Mouse (Mus musculus) liver, embryonic 13.5 days (tissue): ENCODE data around the gene Bend3. TPM values are rescaled to one million over a fixed set of nuclear protein-coding genes. Genes with fewer than 3 reads are reported as not detected.
"Not testable (repeated sequence)": the region's sequence is repeated elsewhere in the genome, so short reads cannot be mapped to it uniquely, and the experiment has no call there.

Source experiments
- ATAC-seq: fragments of 200-750 bp; cut with Nextera tagmentation; 2 replicates; pipeline ENCODE4 v1.8.0; 2017; ENCODE audit warnings: low read depth, mild to moderate bottlenecking, moderate number of reproducible peaks, moderate library complexity
- DNase-seq: peaks from one replicate; pipeline ENCODE4 v3.0.0; 2022
- H3K27ac ChIP-seq: fragments of 300-500 bp; sonication (generic); 2 replicates; pipeline ENCODE4 v1.5.1; 2015; ENCODE audit warnings: moderate library complexity, mild to moderate bottlenecking, inconsistent platforms
- H3K27me3 ChIP-seq: fragments of 300-500 bp; sonication (generic); 2 replicates; pipeline ENCODE4 v1.6.1; 2015; ENCODE audit warnings: mild to moderate bottlenecking, inconsistent platforms
- H3K36me3 ChIP-seq: fragments of 300-500 bp; sonication (generic); 2 replicates; pipeline ENCODE4 v1.6.1; 2015; ENCODE audit warnings: mild to moderate bottlenecking, inconsistent platforms
- H3K4me1 ChIP-seq: fragments of 300-500 bp; sonication (generic); replicated peaks from 2 replicates; pipeline ENCODE4 v1.6.1; 2015; ENCODE audit warnings: inconsistent platforms
- H3K4me2 ChIP-seq: fragments of 300-500 bp; sonication (generic); 2 replicates; pipeline ENCODE4 v1.6.1; 2015; ENCODE audit warnings: inconsistent platforms, mild to moderate bottlenecking, moderate library complexity
- H3K4me3 ChIP-seq: fragments of 300-500 bp; sonication (generic); replicated peaks from 2 replicates; pipeline ENCODE4 v1.5.1; 2015; ENCODE audit warnings: mild to moderate bottlenecking, inconsistent platforms
- H3K9ac ChIP-seq: fragments of 300-500 bp; sonication (generic); 2 replicates; pipeline ENCODE4 v1.6.1; 2015; ENCODE audit warnings: mild to moderate bottlenecking, inconsistent platforms
- H3K9me3 ChIP-seq: fragments of 300-500 bp; sonication (generic); replicated peaks from 2 replicates; pipeline ENCODE4 v1.6.1; 2016; ENCODE audit warnings: inconsistent platforms
- WGBS: fragments of 180-500 bp; shearing (Covaris S2); methylation state at CpG from one replicate; pipeline ENCODE4 v1.1.7; 2015; ENCODE audit not compliant: insufficient replicate concordance; 5-methylcytosine and 5-hydroxymethylcytosine counted together
- polyA plus RNA-seq: library from polyadenylated mRNA; unstranded; fragments of >200 nt; fragmentation: Nextera tagmentation; extraction: Ambion mirVana; gene quantifications from 2 replicates; pipeline ENCODE4 v1.2.1, GENCODE M21; 2015

Bend3 gene
- polyA plus RNA-seq, 1 experiment from 2014 or later, result 1.2 TPM

DNA sequence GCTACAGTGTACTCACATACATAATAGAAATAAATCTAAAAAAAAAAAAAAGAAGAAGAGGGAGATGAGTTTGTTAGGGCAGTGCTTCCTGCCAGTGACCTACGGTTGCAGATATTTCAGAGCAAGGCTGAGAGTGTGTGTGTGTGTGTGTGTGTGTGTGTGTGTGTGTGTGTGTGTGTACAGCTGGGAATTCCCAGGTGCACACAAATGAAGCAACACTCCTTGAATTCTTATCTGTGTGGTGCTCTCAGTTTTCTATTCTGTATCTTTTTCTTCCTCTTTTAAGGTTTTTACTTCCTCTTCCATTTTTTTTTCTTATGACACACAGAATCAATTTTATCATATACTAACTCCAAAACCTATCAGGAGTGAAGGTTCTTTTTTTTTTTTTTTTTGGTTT, 25.7 kb downstream of the Bend3 start:
- H3K9ac ChIP-seq, result no peak overlapping the region
- H3K36me3 ChIP-seq, result peaks cover 29% of the 10 kb centered on the region
- H3K4me3 ChIP-seq, result no peak overlapping the region
- H3K9me3 ChIP-seq, result no peaks in the 10 kb centered on the region
- H3K4me1 ChIP-seq, result no peaks in the 10 kb centered on the region
- no peaks in the 10 kb centered on the region for H3K27me3 ChIP-seq
- 47% methylated on average over 1 of the region's 1 CpGs for WGBS
- no peak for ATAC-seq
- no peak overlapping the region for H3K27ac ChIP-seq
- no peak for DNase-seq
- no peak overlapping the region for H3K4me2 ChIP-seq

DNA sequence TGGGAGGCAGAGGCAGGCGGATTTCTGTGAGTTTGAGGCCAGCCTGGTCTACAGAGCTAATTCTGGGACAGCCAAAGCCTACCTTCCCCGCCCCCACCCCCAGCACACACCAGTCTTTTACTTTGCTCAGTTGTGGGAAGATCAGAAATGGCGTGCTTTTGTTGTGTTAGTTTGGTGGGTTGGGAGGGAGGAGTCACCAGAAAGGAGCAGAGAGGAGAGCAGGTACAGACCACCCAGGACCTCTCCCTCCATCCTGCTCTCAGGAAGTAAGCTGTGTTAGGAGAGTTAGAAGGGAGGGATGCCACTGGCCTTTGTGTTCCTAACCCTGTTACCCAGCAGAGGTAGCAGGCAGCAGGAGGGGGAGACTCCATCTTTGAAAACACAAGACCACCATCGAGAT, 28.4 kb downstream of the Bend3 start:
- no peak overlapping the region for H3K9ac ChIP-seq
- no peak overlapping the region for H3K4me3 ChIP-seq
- no peaks in the 10 kb centered on the region for H3K9me3 ChIP-seq
- ATAC-seq (no peak), DNase-seq (no peak)
- H3K4me1 ChIP-seq, result no peaks in the 10 kb centered on the region
- no peaks in the 10 kb centered on the region for H3K27me3 ChIP-seq
- WGBS, result 70% methylated on average over 4 of the region's 4 CpGs
- no peak overlapping the region for H3K27ac ChIP-seq
- no peak overlapping the region for H3K4me2 ChIP-seq
- H3K36me3 ChIP-seq, result peaks cover 34% of the 10 kb centered on the region

DNA sequence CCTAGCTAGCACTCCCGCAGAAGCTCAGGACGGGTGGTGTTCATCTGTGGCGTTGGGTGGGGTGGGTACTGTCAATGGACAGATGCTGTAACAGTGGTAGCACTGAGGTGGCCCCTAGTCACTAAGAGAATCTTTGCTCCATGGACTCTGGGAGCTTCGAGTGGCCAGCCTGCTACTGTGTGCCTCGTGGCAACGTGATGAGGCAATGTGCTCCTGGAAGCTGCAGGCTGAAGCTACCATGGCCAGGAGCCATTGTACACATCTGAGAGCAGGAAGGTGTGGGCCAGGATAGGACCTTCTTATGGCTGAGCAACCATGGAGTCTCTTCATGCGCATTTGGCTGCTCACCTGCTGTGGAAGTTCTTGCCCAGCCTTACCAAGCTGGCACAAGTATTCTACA, 30.6 kb downstream of the Bend3 start:
- Histone ChIP-seq H3K9ac (no peak overlapping the region), H3K4me3 (no peak overlapping the region), H3K4me2 (no peak overlapping the region), H3K4me1 (0 out of 2 replicates have a peak, but pooled peaks cover 2% of the 10 kb centered on the region), H3K27me3 (no peaks in the 10 kb centered on the region), H3K36me3 (peaks cover 39% of the 10 kb centered on the region), H3K9me3 (no peaks in the 10 kb centered on the region), H3K27ac (no peak overlapping the region)
- DNase-seq, result no peak
- no peak for ATAC-seq
- WGBS, result 79% methylated on average over 7 of the region's 7 CpGs

DNA sequence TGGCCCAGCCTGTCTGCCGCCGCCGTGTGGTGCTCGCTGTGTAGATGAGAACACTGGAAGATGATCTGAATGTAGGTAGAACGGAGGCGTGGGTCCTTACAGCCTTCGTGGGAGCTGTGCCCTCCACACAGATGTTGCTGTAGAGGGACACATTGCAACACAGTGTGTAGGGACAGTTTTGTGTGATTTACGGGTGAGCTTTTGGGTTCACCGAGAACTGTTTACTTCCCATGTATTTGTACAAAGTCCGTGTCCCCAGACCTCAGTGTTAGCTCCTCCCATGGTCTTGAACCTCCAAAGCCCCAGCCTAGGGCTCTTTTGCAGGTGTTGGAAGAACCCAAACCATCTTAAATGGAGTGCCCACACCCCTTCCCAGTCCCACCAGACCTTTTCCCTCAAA, 34.3 kb downstream of the Bend3 start:
- no peaks in the 10 kb centered on the region for H3K27me3 ChIP-seq
- no peak overlapping the region for H3K4me2 ChIP-seq
- no peak overlapping the region for H3K27ac ChIP-seq
- H3K4me1 ChIP-seq, result peaks cover 14% of the 10 kb centered on the region
- DNase-seq (no peak), ATAC-seq (no peak)
- WGBS, result 85% methylated on average over 10 of the region's 10 CpGs
- no peaks in the 10 kb centered on the region for H3K9me3 ChIP-seq
- no peak overlapping the region for H3K4me3 ChIP-seq
- H3K36me3 ChIP-seq, result peaks cover 45% of the 10 kb centered on the region
- no peak overlapping the region for H3K9ac ChIP-seq

DNA sequence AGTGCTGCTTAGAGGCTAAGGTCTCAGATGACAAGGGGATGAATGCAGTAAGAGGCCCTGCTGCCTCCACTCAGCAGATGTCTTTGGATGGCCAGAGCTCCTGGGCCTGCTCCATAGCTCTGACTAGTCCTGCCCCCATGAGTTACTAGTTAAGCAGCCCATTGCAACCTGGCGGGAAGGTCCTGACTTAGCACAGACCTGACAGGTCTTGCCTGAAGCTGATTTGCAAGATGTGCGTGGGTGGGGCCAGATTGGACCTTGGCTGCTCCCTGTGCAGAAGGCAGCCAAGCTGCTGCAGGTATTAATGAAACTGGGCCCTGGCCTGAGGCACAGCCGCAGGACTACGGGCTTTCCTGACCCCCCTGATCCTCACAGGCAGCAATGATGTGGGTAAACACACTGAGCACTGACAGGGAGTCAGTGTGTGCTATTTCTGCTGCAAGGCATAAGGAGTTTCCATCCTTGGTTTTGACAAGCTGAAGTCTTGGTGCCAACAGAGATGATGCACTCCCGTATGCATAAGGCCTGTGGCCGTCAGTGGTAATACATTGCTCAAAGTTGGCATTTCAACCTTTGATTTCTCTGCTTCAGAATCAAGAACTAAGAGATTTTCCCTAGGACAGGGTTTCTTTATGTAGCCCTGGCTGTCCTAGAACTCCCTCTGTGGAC, 38.5 kb downstream of the Bend3 start:
- H3K27ac ChIP-seq, result no peak overlapping the region
- no peak for DNase-seq
- H3K9ac ChIP-seq, result no peak overlapping the region; the same call in 1 of the 2 replicates
- WGBS, result 67% methylated on average over 6 of the region's 6 CpGs
- peaks cover 14% of the 10 kb centered on the region for H3K36me3 ChIP-seq
- H3K4me2 ChIP-seq, result no peak overlapping the region
- H3K9me3 ChIP-seq, result no peaks in the 10 kb centered on the region
- ATAC-seq, result no peak
- no peaks in the 10 kb centered on the region for H3K27me3 ChIP-seq
- peaks cover 15% of the 10 kb centered on the region for H3K4me1 ChIP-seq
- no peak overlapping the region for H3K4me3 ChIP-seq

DNA sequence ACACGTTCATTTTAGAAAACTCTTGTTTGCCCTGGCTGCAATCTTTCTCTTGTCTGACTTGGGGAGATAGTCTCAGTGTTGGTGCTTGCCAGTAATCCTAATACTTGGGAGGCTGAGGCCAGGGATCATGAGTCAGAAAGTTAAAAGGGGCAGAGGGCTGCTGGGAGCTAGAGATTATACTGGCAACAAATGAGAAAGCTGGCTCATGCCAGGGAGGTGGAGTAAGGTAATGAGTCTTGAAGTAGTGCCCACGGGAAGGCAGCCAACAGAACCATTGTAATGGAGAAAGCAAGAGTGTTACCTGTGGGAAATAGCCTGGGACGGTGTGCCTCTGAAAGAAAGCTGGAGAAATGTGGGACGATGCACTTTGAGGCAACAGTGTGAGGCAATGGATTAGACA, 39.2 kb downstream of the Bend3 start:
- WGBS, result 57% methylated on average over 4 of the region's 4 CpGs
- no peak for DNase-seq
- Histone ChIP-seq H3K9ac (no peak overlapping the region), H3K27ac (no peak overlapping the region), H3K36me3 (peaks cover 10% of the 10 kb centered on the region), H3K4me3 (no peak overlapping the region), H3K9me3 (no peaks in the 10 kb centered on the region), H3K27me3 (no peaks in the 10 kb centered on the region), H3K4me1 (peaks cover 15% of the 10 kb centered on the region), H3K4me2 (no peak overlapping the region)
- no peak for ATAC-seq

DNA sequence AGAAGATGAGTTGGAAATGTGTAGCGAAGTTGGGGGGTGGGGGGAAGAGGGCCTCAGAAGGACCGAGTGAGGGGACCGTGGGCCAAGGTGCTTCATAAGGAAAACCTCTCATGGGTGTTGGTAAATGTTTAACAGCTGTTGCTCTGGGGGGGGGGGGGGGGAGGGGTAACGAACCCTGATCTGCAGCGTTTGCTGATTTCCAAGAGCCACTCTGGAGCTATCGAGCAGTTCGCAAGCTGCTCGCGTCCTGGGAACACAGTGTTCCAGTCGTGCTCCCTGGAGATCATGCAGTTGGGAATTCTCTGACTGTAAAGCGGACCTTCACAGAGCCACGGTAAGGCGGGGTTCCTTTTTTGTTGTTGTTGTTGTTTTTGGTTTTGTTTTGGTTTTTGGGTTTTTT, 39.7 kb downstream of the Bend3 start:
- no peak for DNase-seq
- Histone ChIP-seq H3K36me3 (peaks cover 10% of the 10 kb centered on the region), H3K4me2 (peak overlapping the region; percentile 19; the same call in 1 of the 2 replicates), H3K4me1 (peaks cover 13% of the 10 kb centered on the region), H3K27me3 (no peaks in the 10 kb centered on the region), H3K27ac (no peak overlapping the region), H3K9ac (no peak overlapping the region), H3K4me3 (no peak overlapping the region), H3K9me3 (no peaks in the 10 kb centered on the region)
- no peak for ATAC-seq
- 81% methylated on average over 13 of the region's 13 CpGs for WGBS

DNA sequence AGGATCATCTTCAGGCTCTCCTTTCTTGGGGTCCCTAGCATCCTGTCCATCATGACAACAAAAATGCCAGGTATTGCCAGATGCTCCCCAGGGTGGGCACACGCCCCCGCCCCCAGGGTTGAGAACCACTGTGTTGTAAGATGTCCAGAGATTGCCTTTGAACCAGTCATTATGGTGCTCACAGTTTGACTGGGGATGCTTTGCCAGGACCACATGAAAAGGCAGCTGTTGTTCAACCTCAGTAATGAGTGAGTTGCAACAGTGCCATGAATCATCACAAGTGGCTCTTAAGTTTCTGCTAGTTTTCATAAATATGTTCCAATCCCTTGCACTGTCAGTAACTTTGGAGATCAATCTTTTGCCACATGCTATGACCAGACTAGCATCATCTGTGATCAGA, 41.3 kb downstream of the Bend3 start:
- Histone ChIP-seq H3K27ac (no peak overlapping the region), H3K9ac (no peak overlapping the region), H3K4me2 (no peak overlapping the region), H3K27me3 (no peaks in the 10 kb centered on the region), H3K4me1 (peaks cover 13% of the 10 kb centered on the region), H3K36me3 (peaks cover 10% of the 10 kb centered on the region), H3K4me3 (no peak overlapping the region), H3K9me3 (no peaks in the 10 kb centered on the region)
- no peak for ATAC-seq
- WGBS, result 82% methylated on average over 2 of the region's 2 CpGs
- no peak for DNase-seq

DNA sequence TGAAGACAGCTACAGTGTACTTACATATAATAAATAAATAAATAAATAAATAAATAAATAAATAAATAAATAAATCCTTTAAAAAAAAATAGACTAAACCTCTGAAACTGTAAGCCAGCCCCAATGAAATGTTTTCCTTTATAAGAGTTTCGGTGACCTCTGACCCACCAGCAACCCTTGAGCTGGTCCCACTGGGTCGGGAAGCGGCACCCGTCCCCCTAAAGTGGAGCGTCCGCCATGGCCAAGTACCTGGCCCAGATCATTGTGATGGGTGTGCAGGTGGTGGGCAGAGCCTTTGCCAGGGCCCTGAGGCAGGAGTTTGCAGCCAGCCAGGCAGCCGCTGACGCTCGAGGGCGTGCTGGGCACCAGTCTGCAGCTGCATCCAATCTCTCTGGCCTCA, 45.3 kb downstream of the Bend3 start, which contains the start of gene Gm9803:
TSS of gene Gm9803 (plus strand) at position 154 of the 400 bp plus-strand sequence.
- not testable (repeated sequence) for H3K9ac ChIP-seq, H3K4me3 ChIP-seq, DNase-seq, H3K27me3 ChIP-seq, ATAC-seq, H3K9me3 ChIP-seq, H3K4me2 ChIP-seq, H3K27ac ChIP-seq
- WGBS, result 87% methylated on average over 10 of the region's 10 CpGs
- Histone ChIP-seq H3K4me1 (peaks cover 17% of the 10 kb centered on the region; the same call in 1 of the 2 replicates), H3K36me3 (peaks cover 34% of the 10 kb centered on the region)

DNA sequence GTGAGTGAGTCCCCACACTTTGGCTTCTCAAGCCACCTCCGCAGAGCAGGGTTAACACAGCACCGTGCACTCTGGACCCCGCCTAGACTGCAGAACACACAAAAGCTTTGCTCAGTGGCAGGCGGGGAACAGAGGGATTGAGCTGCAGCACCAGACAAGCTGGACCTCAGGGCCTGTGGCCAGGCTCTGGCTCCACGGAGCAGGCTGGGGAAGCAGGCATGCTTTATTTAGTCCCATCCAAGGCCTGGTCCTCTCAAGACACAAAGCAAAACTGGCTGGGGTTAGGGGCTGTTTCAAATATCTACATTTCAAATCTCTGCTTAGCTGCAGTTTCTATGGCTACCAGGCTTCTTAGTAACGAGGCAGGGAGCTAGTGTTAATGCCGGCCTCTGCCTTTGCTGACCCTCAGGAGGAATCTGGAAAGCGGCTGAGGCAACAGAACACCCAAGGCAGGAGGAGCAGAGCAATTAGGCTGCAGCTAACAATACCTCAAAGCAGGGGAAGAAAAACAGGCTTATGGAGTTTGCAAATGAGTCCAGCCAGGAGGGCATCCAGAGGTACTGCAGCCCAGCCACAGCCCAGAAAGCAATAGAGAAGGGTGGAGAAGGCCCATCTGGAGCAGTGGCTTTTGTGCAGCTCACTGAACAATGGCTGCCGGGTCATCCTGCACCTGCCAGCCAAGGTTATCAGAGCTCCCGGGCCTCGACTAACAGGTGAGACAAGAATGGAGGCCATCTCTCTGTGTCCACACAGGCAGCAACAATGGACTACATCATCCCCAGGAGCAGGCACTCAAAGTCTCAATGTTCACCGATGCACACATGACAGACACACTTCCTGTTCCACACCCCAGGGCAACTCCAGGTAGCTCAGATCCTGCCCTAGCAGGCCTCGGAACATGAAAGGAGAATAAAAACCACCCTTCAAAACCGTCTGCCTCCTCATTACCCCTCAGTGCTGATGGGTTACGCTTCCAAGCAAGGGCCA, 48.9 kb downstream of the Bend3 start:
- Histone ChIP-seq H3K27me3 (no peaks in the 10 kb centered on the region), H3K27ac (no peak overlapping the region), H3K4me3 (no peak overlapping the region), H3K4me1 (peaks cover 17% of the 10 kb centered on the region; the same call in 1 of the 2 replicates), H3K36me3 (peaks cover 68% of the 10 kb centered on the region), H3K9ac (no peak overlapping the region), H3K4me2 (no peak overlapping the region), H3K9me3 (no peaks in the 10 kb centered on the region)
- 58% methylated on average over 15 of the region's 15 CpGs for WGBS
- DNase-seq (no peak), ATAC-seq (peak; percentile 72)

DNA sequence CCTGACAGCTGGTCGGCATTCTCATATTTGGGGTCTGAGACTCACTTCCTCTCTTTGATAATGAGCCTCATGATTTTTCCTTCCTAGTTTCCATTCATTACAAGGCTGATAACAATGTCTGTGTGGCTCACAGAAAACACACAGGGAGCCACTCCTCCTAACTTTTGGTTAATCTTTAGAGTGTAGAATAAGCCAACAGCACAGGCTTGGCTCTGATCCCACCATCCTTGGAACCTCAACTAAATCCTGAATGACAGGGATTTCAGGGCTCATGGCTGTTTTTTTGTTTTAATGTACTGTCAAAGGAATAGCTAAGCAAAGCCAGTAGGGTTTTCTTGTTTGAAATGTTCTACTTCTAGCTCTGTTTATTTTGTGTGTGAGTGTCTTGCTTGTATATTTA, 55.8 kb downstream of the Bend3 start:
- Histone ChIP-seq H3K36me3 (peaks cover 43% of the 10 kb centered on the region), H3K4me1 (peaks cover 12% of the 10 kb centered on the region), H3K4me2 (no peak overlapping the region), H3K9ac (no peak overlapping the region), H3K27me3 (no peaks in the 10 kb centered on the region), H3K4me3 (no peak overlapping the region), H3K27ac (no peak overlapping the region), H3K9me3 (no peaks in the 10 kb centered on the region)
- no peak for DNase-seq
- WGBS, result 30% methylated on average over 1 of the region's 1 CpGs
- ATAC-seq, result no peak
